Mouse (Mus musculus): ENCODE data around the gene Lipt2. TPM values are rescaled to one million over a fixed set of nuclear protein-coding genes. Genes with fewer than 3 reads are reported as not detected.

Gene Lipt2
- polyA plus RNA-seq, 1 experiment, result 5.6 TPM

DNA sequence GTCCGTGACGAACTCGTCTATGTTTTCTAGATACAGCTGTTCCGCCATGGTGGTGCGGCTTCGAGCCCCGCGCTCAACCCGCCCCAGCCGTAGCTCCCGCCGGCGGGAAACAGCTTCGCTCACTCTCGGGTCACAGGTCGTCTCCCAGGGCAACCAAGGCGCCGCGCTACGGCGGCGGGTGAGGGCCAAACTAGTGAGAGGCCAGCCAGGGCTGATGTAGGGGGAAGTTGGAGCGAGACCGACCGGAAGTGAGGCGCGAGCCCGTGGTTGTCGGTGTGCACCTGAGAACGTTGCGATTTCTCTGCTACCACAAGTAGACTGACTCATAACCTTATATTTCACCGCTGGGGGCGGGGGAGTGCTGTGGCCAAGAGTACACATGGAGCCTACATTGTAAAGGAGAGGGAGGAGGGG lies 37.7 kb upstream of the Lipt2 start, which contains the start of gene Pold3:
TSS of gene Pold3 (minus strand) at position 190 of the 414 bp plus-strand sequence.
- H3K4me3 ChIP-seq (ENCODE audit: insufficient read depth, poor library complexity, severe bottlenecking), result peak within 1 kb of the TSS; percentile 89
- peaks cover 25% of the 10 kb centered on the region for H3K36me3 ChIP-seq (ENCODE audit: control insufficient read depth, insufficient read depth)
- TF ChIP-seq MYOG (IDR thresholded peaks at IDR 0.05; ENCODE audit: control insufficient read depth, extremely low read depth, insufficient read length) (no peak), CTCF (IDR thresholded peaks at IDR 0.05; ENCODE audit: control insufficient read depth, insufficient read depth, insufficient read length) (no peak), FOSL1 (IDR thresholded peaks at IDR 0.05; ENCODE audit: insufficient read depth, low read length, poor library complexity, severe bottlenecking) (no peak), USF1 (IDR thresholded peaks at IDR 0.05; ENCODE audit: low read depth) (no peak), MYOD1 (IDR thresholded peaks at IDR 0.05; ENCODE audit: control insufficient read depth, insufficient read length, low read depth) (no peak), MAX (IDR thresholded peaks at IDR 0.05) (peak; percentile 38), CEBPB (IDR thresholded peaks at IDR 0.05; ENCODE audit: low read depth) (no peak)
- H3K79me2 ChIP-seq (ENCODE audit: control insufficient read depth, insufficient read depth), result peaks cover 40% of the 10 kb centered on the region
- no peaks in the 10 kb centered on the region for H3K27me3 ChIP-seq (ENCODE audit: control insufficient read depth, insufficient read depth, insufficient read length)
- peaks cover 16% of the 10 kb centered on the region for H3K79me3 ChIP-seq (ENCODE audit: low read depth)
- peak within 1 kb of the TSS; percentile 95 for H3ac ChIP-seq (ENCODE audit: control insufficient read depth, insufficient read length, low read depth)

DNA sequence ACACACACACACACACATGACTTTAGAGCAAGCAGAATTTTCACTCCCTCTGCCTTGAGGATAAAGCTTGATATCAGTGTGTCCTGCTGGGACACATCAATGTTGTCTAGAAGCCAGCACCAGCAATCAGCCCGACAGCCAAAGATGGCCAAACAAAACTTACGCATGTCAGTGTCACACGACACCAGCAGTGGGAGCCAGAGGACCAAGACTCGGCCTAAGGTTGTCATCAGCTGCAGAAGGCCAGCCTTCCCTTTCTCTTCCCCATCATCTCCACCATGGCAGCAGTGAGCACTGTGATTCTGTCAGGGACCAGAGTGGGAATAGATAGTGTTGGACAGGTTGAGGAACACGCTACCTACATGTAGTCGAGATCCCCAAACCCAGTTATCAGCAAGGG lies 35.6 kb upstream of the Lipt2 start:
- Histone ChIP-seq H3K36me3 (ENCODE audit: control insufficient read depth, insufficient read depth) (peaks cover 11% of the 10 kb centered on the region), H3K27me3 (ENCODE audit: control insufficient read depth, insufficient read depth, insufficient read length) (no peaks in the 10 kb centered on the region), H3K4me3 (ENCODE audit: insufficient read depth, poor library complexity, severe bottlenecking) (no peak overlapping the region), H3K79me3 (ENCODE audit: low read depth) (peaks cover 13% of the 10 kb centered on the region), H3ac (ENCODE audit: control insufficient read depth, insufficient read length, low read depth) (no peak overlapping the region), H3K79me2 (ENCODE audit: control insufficient read depth, insufficient read depth) (peaks cover 26% of the 10 kb centered on the region)
- TF ChIP-seq MAX (IDR thresholded peaks at IDR 0.05), result no peak
- TF ChIP-seq USF1 (IDR thresholded peaks at IDR 0.05; ENCODE audit: low read depth), result peak; percentile 44

DNA sequence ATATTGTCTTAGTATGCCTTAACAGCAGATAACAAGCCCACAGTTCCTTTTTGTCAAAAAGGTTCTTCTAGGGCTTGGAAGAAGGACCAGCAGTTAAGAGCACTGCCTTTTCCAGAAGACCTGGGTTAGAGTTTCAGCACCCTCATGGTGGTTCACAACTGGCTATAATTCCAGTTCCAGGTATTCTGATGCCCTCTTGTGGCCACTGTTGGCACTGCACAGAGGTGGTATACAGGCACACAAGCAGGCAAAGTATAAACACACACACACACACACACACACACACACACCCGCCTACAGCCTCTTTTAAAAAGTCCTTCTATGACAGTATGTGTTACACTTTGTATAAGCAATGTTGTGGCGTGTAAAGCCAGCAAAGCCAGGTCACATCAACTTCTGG lies 34.9 kb upstream of the Lipt2 start:
- H3K79me2 ChIP-seq (ENCODE audit: control insufficient read depth, insufficient read depth), result peaks cover 18% of the 10 kb centered on the region
- H3K79me3 ChIP-seq (ENCODE audit: low read depth), result peaks cover 10% of the 10 kb centered on the region
- TF ChIP-seq CTCF (IDR thresholded peaks at IDR 0.05; ENCODE audit: control insufficient read depth, insufficient read depth, insufficient read length) (no peak), MYOD1 (IDR thresholded peaks at IDR 0.05; ENCODE audit: control insufficient read depth, insufficient read length, low read depth) (no peak), CEBPB (IDR thresholded peaks at IDR 0.05; ENCODE audit: low read depth) (no peak), MAX (IDR thresholded peaks at IDR 0.05) (no peak), USF1 (IDR thresholded peaks at IDR 0.05; ENCODE audit: low read depth) (no peak), MYOG (IDR thresholded peaks at IDR 0.05; ENCODE audit: control insufficient read depth, extremely low read depth, insufficient read length) (no peak), FOSL1 (IDR thresholded peaks at IDR 0.05; ENCODE audit: insufficient read depth, low read length, poor library complexity, severe bottlenecking) (no peak)
- H3K36me3 ChIP-seq (ENCODE audit: control insufficient read depth, insufficient read depth), result peaks cover 5% of the 10 kb centered on the region
- peaks cover 2% of the 10 kb centered on the region for H3K27me3 ChIP-seq (ENCODE audit: control insufficient read depth, insufficient read depth, insufficient read length)
- no peak overlapping the region for H3K4me3 ChIP-seq (ENCODE audit: insufficient read depth, poor library complexity, severe bottlenecking)
- no peak overlapping the region for H3ac ChIP-seq (ENCODE audit: control insufficient read depth, insufficient read length, low read depth)

DNA sequence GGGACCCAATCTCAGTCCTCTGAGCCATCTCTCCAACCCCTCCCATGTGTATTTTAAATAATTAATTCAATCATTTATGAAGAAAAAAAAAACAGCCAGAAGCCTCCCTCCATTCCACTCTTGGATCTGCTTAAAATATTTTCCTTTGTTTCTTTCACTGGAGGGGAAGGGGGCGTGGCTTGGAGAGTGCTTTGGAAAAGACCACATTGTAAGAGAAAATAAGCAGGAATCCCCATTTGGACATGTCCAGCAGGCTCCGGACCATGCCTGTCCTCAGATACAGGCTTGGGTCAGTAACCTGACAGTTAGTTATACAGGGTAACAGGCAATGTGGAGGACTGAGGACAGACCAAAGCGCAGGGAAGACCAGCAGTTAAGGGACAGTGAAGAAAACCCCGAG lies 33.9 kb upstream of the Lipt2 start:
- Histone ChIP-seq H3ac (ENCODE audit: control insufficient read depth, insufficient read length, low read depth) (no peak overlapping the region), H3K79me3 (ENCODE audit: low read depth) (peaks cover 7% of the 10 kb centered on the region), H3K4me3 (ENCODE audit: insufficient read depth, poor library complexity, severe bottlenecking) (no peak overlapping the region), H3K36me3 (ENCODE audit: control insufficient read depth, insufficient read depth) (no peaks in the 10 kb centered on the region), H3K27me3 (ENCODE audit: control insufficient read depth, insufficient read depth, insufficient read length) (peaks cover 4% of the 10 kb centered on the region), H3K79me2 (ENCODE audit: control insufficient read depth, insufficient read depth) (peaks cover 9% of the 10 kb centered on the region)
- TF ChIP-seq MYOG (IDR thresholded peaks at IDR 0.05; ENCODE audit: control insufficient read depth, extremely low read depth, insufficient read length) (no peak), CTCF (IDR thresholded peaks at IDR 0.05; ENCODE audit: control insufficient read depth, insufficient read depth, insufficient read length) (no peak), USF1 (IDR thresholded peaks at IDR 0.05; ENCODE audit: low read depth) (no peak), CEBPB (IDR thresholded peaks at IDR 0.05; ENCODE audit: low read depth) (no peak), FOSL1 (IDR thresholded peaks at IDR 0.05; ENCODE audit: insufficient read depth, low read length, poor library complexity, severe bottlenecking) (no peak), MYOD1 (IDR thresholded peaks at IDR 0.05; ENCODE audit: control insufficient read depth, insufficient read length, low read depth) (no peak), MAX (IDR thresholded peaks at IDR 0.05) (no peak)

DNA sequence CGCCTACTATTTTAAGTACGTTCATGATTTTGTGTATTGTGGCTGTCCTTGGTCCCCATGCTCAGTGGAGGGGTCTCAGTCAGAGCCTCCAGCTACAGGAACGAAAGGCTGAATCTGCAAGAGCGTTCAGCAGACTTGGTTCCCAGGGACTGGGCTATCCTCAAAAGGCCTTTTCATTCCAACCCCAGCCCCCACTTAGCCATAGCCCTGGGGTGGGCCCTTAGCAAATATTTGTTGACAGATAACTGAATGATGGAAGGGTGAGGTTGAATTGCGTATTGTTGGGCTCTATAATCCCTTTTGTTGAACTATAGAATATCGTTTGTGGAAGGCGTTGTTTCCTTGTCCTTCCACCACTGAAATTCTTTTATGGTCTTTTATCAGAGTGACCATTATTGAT lies 32.6 kb upstream of the Lipt2 start:
- TF ChIP-seq FOSL1 (IDR thresholded peaks at IDR 0.05; ENCODE audit: insufficient read depth, low read length, poor library complexity, severe bottlenecking), result no peak
- Histone ChIP-seq H3K4me3 (ENCODE audit: insufficient read depth, poor library complexity, severe bottlenecking) (no peak overlapping the region), H3ac (ENCODE audit: control insufficient read depth, insufficient read length, low read depth) (no peak overlapping the region), H3K79me2 (ENCODE audit: control insufficient read depth, insufficient read depth) (no peaks in the 10 kb centered on the region), H3K27me3 (ENCODE audit: control insufficient read depth, insufficient read depth, insufficient read length) (peaks cover 4% of the 10 kb centered on the region), H3K36me3 (ENCODE audit: control insufficient read depth, insufficient read depth) (no peaks in the 10 kb centered on the region), H3K79me3 (ENCODE audit: low read depth) (no peaks in the 10 kb centered on the region)

DNA sequence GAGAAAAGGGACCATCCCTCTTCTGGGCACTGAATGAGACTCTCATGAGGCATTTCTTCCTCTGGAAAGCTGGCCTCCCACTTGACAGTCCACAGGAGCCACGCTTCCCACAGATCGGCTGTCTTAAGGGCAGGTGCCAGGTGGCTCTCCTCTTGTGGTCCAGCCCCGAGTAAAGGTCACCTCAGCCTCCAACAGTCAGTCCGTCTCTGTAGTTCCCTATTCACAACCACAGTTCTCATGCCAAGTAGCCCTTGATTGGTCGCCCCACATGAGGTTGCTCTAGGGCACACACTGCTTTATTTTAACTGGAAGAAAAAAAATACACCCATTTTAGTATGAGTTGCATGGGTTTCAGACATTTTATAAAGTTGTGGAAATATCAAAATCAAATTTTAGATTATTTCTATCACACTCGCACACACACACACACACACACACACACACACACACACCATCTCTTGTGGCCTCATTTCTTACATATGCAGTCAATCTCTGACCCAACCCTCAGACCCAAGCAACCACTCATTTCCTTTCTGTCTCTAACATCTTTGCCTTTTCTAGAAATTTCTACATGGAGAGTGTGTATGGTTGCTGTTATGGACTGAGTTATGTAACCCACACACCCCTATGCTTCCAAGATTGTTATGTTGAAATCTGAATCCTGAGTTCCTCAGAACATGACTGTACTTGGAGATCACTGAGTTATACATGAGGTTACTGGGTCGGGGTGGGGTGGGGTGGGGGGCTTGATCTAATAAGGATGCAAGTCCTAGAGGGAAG lies 30.6 kb upstream of the Lipt2 start:
- Histone ChIP-seq H3K4me3 (ENCODE audit: insufficient read depth, poor library complexity, severe bottlenecking) (no peak overlapping the region), H3K36me3 (ENCODE audit: control insufficient read depth, insufficient read depth) (no peaks in the 10 kb centered on the region), H3K79me3 (ENCODE audit: low read depth) (no peaks in the 10 kb centered on the region), H3K27me3 (ENCODE audit: control insufficient read depth, insufficient read depth, insufficient read length) (peaks cover 4% of the 10 kb centered on the region), H3ac (ENCODE audit: control insufficient read depth, insufficient read length, low read depth) (no peak overlapping the region), H3K79me2 (ENCODE audit: control insufficient read depth, insufficient read depth) (no peaks in the 10 kb centered on the region)
- TF ChIP-seq CTCF (IDR thresholded peaks at IDR 0.05; ENCODE audit: control insufficient read depth, insufficient read depth, insufficient read length), result no peak
